Mouse (Mus musculus) hematopoietic stem cell, adult 5-6 weeks (primary cell): ENCODE results near the gene Thbs4. TPM values are rescaled to one million over a fixed set of nuclear protein-coding genes. Genes with fewer than 3 reads are reported as not detected.
A peak's percentile ranks its signal among the peaks of the same experiment; 100 is the strongest.

ENCODE experiments used
- ATAC-seq, 2 experiments: fragments of 125-278 bp in 1 of 2; replicated peaks in 1 of 2; 2 replicates each; pipeline ENCODE4 v1.8.0; 2016 to 2017; ENCODE audit warnings: inconsistent platforms in 2 of 2, mild to moderate bottlenecking in 2 of 2, moderate number of reproducible peaks in 2 of 2, low read depth in 1 of 2, moderate TSS enrichment in 1 of 2; ENCODE audit not compliant: low FRiP score in 2 of 2, poor library complexity in 2 of 2, severe bottlenecking in 2 of 2, insufficient read depth in 1 of 2, low TSS enrichment in 1 of 2
- total RNA-seq: library from RNA; stranded (forward); fragments of 172-1452, 232-1000 nt; gene quantifications from 2 replicates; pipeline ENCODE4 v1.2.3, GENCODE M21; 2017

The Thbs4 gene
- total RNA-seq, 1 experiment from 2014 or later = not detected

GRCm38 (mm10) chr13:92735693-92736092, 58.9 kb downstream of the Thbs4 start:
- ATAC-seq = no peak

GRCm38 (mm10) chr13:92733741-92734140, 60.9 kb downstream of the Thbs4 start:
- ATAC-seq = no peak

- ATAC-seq = peak; percentile 53 to 72; a peak in 3 of 4 replicates
Observed at GRCm38 (mm10) chr13:92733252-92733651, 61.4 kb downstream of the Thbs4 start.

- no peak for ATAC-seq
Observed at GRCm38 (mm10) chr13:92732836-92733235, 61.8 kb downstream of the Thbs4 start.

- ATAC-seq = no peak
Observed at GRCm38 (mm10) chr13:92731811-92732210, 62.8 kb downstream of the Thbs4 start.

GRCm38 (mm10) chr13:92729811-92730210, 64.8 kb downstream of the Thbs4 start:
- no peak for ATAC-seq

- ATAC-seq = peak; percentile 42 to 59; a peak in 2 of 4 replicates
Observed at GRCm38 (mm10) chr13:92722389-92722788, 72.2 kb downstream of the Thbs4 start.

- no peak for ATAC-seq
Observed at GRCm38 (mm10) chr13:92721006-92721405, 73.6 kb downstream of the Thbs4 start.

GRCm38 (mm10) chr13:92717851-92718665, 76.6 kb downstream of the Thbs4 start:
- no peak for ATAC-seq

GRCm38 (mm10) chr13:92712619-92713018, 82.0 kb downstream of the Thbs4 start:
- ATAC-seq = no peak

GRCm38 (mm10) chr13:92711821-92712220, 82.8 kb downstream of the Thbs4 start:
- no peak for ATAC-seq

GRCm38 (mm10) chr13:92710361-92710760, 84.3 kb downstream of the Thbs4 start:
- no peak for ATAC-seq

GRCm38 (mm10) chr13:92709535-92709934, 85.1 kb downstream of the Thbs4 start:
- ATAC-seq = no peak

- ATAC-seq = no peak
Observed at GRCm38 (mm10) chr13:92708466-92708865, 86.2 kb downstream of the Thbs4 start.

GRCm38 (mm10) chr13:92707941-92708340, 86.7 kb downstream of the Thbs4 start:
- ATAC-seq = no peak

- ATAC-seq = no peak
Observed at GRCm38 (mm10) chr13:92706342-92707061, 88.1 kb downstream of the Thbs4 start.

GRCm38 (mm10) chr13:92705016-92705535, 89.5 kb downstream of the Thbs4 start:
- ATAC-seq = no peak

- ATAC-seq = no peak
Observed at GRCm38 (mm10) chr13:92704189-92704588, 90.4 kb downstream of the Thbs4 start.
